Mouse (Mus musculus) hematopoietic multipotent progenitor cell, adult 10-12 weeks (in vitro differentiated cells): Measurements from ENCODE around the gene Olfr937. TPM values are rescaled to one million over a fixed set of nuclear protein-coding genes. Genes with fewer than 3 reads are reported as not detected.

Source experiments
- polyA plus RNA-seq: library from polyadenylated mRNA; stranded (reverse); fragments of >175 nt; gene quantifications from 2 replicates; pipeline ENCODE4 v1.2.3, GENCODE M21; 2012; ENCODE audit warnings: low replicate concordance

Olfr937 gene
- polyA plus RNA-seq = not detected in 2 replicates

GRCm38 (mm10) chr9:39064851-39065250, at the start of gene Olfr937:
Olfr937 (minus strand) TSS chr9:39064951.

GRCm38 (mm10) chr9:39078787-39079186, 14.0 kb upstream of the Olfr937 start, which contains the start of gene Olfr938:
Olfr938 (minus strand) TSS chr9:39078887.

GRCm38 (mm10) chr9:39023277-39023676, 41.5 kb downstream of the Olfr937 start, which contains the start of gene Olfr146:
Olfr146 (minus strand) TSS chr9:39023377.

Other genes starting within 250 kb of the Olfr937 start
- not detected in 2 replicates for gene Olfr923, start 238.4 kb downstream of the Olfr937 start, polyA plus RNA-seq
- not detected in 2 replicates for gene Olfr924, start 220.5 kb downstream of the Olfr937 start, polyA plus RNA-seq
- gene Olfr26, start 209.9 kb downstream of the Olfr937 start, polyA plus RNA-seq = not detected in 2 replicates
- gene Olfr926, start 187.8 kb downstream of the Olfr937 start, polyA plus RNA-seq = not detected in 2 replicates
- gene Olfr930, start 135.1 kb downstream of the Olfr937 start, polyA plus RNA-seq = not detected in 2 replicates
- gene Olfr933, start 92.6 kb downstream of the Olfr937 start, polyA plus RNA-seq = not detected in 2 replicates
- not detected in 2 replicates for gene Olfr934, start 76.6 kb downstream of the Olfr937 start, polyA plus RNA-seq
- gene Olfr935, start 65.3 kb downstream of the Olfr937 start, polyA plus RNA-seq = not detected in 2 replicates
- gene Olfr146, start 41.6 kb downstream of the Olfr937 start, polyA plus RNA-seq = not detected in 2 replicates
- not detected in 2 replicates for gene Olfr938, start 13.9 kb upstream of the Olfr937 start, polyA plus RNA-seq
- not detected in 2 replicates for gene Olfr27, start 63.2 kb upstream of the Olfr937 start, polyA plus RNA-seq
- not detected in 2 replicates for gene Olfr943, start 101.4 kb upstream of the Olfr937 start, polyA plus RNA-seq
- gene Olfr944, start 137.0 kb upstream of the Olfr937 start, polyA plus RNA-seq = not detected in 2 replicates
- not detected in 2 replicates for gene Olfr1537, start 185.0 kb upstream of the Olfr937 start, polyA plus RNA-seq
- not detected in 2 replicates for gene Olfr945, start 211.9 kb upstream of the Olfr937 start, polyA plus RNA-seq